Mouse (Mus musculus) layer of hippocampus, adult 11-12 months (tissue): Measurements from ENCODE around the gene Apoc3.
A peak's percentile ranks its signal among the peaks of the same experiment; 100 is the strongest.

Source experiments
- DNase-seq: peaks from one replicate; pipeline ENCODE4 v3.0.0; 2022; ENCODE audit warnings: low spot score

Apoc3 gene

GRCm38 (mm10) chr9:46229573-46230449 is 5.6 kb downstream of the Apoc3 start:
- DNase-seq = peak; percentile 90

DNA sequence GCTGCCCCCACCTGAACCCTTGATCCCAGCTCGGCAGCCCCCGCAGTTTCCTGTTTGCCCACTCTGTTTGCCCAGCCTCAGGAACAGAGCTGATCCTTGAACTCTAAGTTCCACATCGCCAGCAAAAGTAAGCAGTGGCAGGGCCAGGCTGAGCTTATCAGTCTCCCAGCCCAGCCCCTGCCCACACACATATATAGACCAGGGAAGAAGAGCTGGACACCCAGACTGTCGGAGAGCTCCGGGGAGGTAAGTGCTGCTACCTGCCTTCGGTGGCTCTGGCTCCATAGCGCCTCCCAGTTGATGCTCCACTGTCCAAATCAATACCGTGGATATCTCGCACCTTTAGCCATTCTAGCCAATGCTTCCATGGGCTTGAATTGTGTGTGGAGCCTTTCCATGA is 6.9 kb downstream of the Apoc3 start, which contains the start of gene Apoa1:
Gene Apoa1 (plus strand): TSS at position 90 of the 400 bp plus-strand sequence.
- no peak for DNase-seq

DNA sequence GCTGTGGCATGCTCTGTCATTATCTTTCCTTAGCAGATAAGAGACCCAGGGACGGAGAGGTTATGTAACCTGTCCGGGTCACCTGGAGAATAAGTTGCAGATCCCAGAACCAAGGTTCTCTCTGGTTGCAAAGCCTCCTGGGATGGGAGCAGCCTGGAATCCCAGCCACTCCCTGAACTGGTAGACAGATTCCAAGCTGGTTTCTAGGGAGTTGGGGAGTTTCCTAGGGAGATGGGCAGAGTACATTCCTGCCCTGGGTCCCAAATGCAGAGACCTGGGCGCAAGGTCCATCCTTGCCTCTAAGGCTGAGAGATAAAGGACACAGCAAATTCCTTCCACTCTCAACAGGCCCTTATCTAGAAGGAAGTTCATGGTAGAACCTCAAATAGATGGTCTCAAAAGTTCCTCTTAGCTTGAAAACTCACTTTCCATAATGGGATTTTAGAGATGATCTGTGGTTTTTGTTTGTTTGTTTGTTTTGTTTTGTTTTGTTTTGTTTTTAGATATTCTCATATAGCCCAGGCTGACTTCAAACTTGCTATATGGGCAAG is 8.3 kb downstream of the Apoc3 start:
- DNase-seq = no peak

DNA sequence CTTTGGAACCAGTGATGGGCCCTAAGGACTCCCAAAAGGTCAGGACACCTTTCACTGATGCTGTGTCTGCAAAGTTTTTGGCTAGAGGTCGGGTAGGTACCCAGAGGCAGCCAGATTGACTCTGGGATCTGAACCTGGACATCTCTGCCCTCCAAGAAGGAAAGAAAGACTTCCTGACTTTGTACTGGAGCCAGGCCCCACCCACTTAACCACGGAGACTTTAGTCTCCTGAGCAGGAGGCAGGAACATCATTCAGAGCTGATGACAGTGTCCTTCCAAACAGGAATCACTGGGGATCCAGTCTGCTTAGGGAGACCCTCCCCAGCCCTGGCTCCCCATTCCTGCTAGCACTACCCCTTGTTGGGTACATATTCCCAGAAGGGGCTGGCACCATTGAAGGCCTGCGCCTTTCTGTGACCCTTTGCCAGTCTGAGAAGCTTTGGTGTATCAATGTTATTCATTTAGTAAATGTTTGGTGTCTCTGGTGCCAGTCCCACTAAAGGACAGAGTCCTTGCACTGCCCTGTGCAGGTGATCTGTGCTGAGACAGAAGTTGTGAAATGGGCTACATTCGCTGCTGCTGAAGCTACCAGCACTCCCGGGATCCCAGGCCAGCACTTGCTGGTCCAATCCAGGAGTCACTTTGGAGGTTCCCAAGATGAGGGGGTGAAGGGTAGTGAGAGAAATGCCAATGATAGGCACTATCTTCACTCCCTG is 10.3 kb downstream of the Apoc3 start:
- DNase-seq = no peak

DNA sequence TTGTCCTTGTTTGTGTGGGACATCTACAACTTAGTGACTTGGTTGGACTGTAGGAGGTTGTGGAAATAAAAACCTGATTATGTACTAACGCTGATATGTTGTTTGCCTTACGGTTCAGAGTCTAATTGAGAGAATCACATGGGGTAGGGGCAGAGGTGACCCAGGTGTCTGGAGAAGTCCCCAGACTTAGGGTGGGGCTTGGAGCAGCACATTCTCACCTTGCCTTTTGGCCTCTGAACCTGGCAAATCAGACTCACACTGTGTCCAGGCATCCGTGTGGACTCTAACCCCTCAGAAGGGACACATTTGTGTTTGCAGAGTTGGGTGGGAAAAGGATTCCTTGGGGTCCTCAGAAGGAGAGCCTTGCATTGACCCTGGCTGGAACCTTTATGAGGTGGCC is 11.3 kb downstream of the Apoc3 start:
- DNase-seq = no peak

DNA sequence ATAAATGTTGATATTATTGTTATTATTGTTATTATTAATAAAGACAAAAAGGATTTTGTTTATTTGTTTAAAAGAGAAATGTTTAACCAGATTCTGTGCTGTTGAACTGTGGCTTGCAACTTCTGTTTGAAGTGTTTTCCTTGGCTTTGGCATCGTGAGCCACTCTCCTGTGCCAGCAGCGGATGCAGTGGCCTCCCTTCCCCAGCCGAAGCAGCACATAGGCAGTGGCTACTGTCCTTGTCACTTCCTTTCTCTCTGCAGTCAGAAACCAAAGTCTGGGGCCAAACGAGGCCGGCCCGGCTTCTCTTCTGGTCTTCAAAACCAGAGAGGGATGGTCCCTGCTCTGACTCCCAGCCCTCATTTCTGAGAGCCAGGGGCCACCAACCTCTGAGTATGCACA is 12.3 kb downstream of the Apoc3 start:
- no peak for DNase-seq

GRCm38 (mm10) chr9:46218176-46218575 is 17.3 kb downstream of the Apoc3 start:
- DNase-seq = no peak

- no peak for DNase-seq
Measured at GRCm38 (mm10) chr9:46216744-46217470, 18.5 kb downstream of the Apoc3 start.

DNA sequence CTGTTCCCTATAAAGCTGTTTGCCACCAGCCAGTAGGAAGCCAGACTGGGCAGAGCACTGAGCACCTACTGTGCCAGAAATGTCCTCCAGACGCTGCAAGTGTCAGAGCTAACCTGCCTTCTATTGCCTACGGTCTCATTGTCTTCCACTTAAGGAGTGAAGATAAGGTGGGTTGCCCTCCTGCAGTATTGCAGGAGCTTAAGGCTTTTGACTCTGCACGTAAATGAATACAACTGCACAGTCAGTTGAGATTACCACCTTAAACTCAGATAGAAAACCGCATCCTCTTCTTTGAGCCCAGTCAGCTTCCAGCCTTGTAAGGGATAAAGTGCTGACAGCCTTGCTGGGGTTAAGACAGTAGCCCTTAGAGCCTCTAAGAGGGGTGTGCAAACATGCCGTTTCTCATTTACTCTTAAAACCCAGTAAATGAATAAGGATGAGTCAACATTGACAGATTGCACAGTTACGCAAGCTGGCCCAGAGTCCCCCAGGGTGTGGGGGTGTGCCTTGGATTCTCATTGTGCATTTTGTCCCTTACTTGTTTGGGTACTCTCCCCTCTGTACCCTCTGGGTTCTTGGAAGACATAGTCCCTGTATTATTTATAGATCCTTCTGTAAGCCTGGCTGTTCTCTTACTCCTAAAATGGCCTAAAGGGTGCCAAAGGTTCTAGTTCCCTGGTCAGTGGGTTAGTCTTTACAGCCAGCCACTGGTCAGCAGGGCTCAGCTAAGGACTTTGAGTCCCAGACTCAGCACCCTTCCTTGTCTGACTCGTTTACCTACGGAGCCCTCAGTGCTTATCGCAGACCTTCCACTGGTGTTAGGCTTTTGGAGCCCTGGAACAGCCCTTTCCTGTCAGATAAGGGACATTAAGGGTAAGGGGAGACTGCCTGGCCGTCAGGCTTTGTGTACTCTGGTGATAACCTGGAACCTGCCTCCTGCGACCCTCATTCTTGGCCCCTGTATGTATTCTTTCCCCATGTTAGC is 19.8 kb downstream of the Apoc3 start:
- peak; percentile 62 for DNase-seq

GRCm38 (mm10) chr9:46214946-46215337 is 20.5 kb downstream of the Apoc3 start:
- no peak for DNase-seq

DNA sequence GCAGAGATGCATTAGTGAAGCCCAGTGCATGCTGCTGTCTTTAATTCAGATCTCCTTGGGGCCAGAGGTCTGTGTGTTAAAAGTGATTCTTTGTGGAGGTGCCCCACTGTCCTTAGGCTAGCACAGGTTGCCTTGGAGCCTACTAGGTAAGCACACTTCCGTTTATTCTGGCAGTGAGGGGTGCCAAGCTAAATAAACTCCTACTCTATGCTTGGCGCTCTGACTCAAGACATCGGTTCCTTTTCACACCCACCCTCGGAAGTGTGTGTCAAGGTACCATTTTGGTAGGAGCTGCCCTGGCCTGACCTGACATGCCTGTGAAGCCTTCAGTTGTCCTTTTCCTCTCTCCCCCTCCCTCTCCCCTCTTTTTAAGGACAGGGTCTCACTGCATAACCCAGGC is 21.2 kb downstream of the Apoc3 start:
- no peak for DNase-seq

- DNase-seq = no peak
Measured at GRCm38 (mm10) chr9:46210473-46210872, 25.0 kb downstream of the Apoc3 start.

GRCm38 (mm10) chr9:46208401-46208974 is 26.9 kb downstream of the Apoc3 start:
- no peak for DNase-seq

DNA sequence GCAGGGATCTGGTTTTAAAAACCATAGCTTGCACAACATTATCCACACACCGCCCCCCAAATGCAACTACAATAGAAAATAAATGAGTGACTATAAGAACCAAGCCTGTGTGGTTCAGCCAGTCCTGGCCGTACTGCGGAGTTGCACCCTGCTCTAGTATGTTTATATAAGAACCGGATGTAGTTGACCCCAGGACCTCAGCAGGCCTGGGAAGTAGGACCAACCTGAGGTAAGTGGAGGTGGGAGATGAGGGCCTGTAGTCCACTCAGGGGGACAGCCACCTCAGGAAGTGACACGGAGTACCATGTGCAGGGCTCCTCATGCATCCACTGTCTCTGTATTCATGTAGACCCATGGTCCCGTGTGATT is 28.0 kb downstream of the Apoc3 start:
- no peak for DNase-seq

DNA sequence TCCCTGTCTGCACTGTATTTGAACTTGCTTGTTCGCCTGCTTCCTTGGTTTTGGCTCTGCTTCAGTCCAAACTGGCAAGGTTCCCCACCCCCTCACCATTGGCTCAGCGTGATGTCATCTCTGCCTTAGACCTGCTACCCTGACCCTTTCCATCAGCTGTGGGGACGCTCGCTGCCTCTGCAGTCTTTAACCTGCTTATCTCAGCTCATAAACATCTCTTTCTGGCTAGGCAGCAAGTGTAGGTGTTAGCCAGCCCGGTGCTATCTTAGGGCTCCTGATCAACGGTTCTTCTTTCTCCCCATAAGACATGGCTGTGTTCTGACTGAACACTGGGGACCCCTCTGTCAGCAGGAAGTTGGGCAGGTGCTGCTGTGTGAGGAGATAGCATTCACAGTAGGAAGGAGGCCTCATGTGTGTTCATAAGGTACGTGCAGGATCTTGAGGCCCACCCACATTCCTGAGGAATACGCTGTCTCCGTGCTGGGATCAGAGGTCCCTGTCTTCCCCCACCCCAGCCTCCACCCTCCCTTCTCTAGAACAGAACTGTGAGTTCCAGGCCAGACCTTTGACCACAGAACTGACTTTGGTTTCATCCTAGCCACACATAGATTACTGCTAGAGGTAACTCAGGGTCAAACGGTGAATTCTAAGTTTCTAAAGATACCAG is 28.5 kb downstream of the Apoc3 start:
- DNase-seq = no peak

DNA sequence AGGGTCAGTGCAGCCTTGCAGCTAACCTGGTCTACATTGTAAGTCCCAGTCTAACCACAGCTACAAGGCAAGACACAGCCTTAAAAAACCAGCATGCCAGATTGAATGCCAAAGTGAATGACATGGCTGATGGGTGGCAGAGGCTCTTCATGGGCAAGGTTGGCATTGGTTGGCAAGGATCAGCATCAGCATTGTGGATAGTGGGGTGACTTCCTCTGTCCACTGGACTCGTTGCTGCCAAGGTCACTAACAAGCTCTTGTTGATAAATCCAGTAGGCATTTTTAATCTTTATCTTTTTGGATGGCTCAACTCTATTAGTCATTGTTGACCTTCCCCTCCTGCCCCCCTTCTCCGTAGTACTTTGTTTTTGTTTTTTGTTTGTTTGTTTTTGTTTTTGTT is 35.8 kb downstream of the Apoc3 start:
- no peak for DNase-seq

GRCm38 (mm10) chr9:46198936-46199335 is 36.5 kb downstream of the Apoc3 start:
- no peak for DNase-seq

GRCm38 (mm10) chr9:46198461-46198860 is 37.0 kb downstream of the Apoc3 start:
- DNase-seq = peak; percentile 53

- no peak for DNase-seq
Measured at GRCm38 (mm10) chr9:46196699-46197169, 38.7 kb downstream of the Apoc3 start.

- no peak for DNase-seq
Measured at GRCm38 (mm10) chr9:46194809-46195208, 40.6 kb downstream of the Apoc3 start.
